Mouse (Mus musculus) layer of hippocampus, postnatal 25 days (tissue): ENCODE results near the gene Irgc1. TPM values are rescaled to one million over a fixed set of nuclear protein-coding genes. Genes with fewer than 3 reads are reported as not detected.

ENCODE experiments used
- DNase-seq, 2 experiments: peaks; one replicate each; pipeline ENCODE4 v3.0.0; 2022; ENCODE audit warnings: mixed read lengths in 2 of 2, low spot score in 1 of 2; ENCODE audit errors: extremely low spot score in 1 of 2
- total RNA-seq, 2 experiments: library from RNA; stranded (reverse); gene quantifications; 2 replicates each; pipeline ENCODE4 v1.2.3; 2021

The Irgc1 gene
- total RNA-seq, 2 experiments from 2014 or later, result not detected

DNA sequence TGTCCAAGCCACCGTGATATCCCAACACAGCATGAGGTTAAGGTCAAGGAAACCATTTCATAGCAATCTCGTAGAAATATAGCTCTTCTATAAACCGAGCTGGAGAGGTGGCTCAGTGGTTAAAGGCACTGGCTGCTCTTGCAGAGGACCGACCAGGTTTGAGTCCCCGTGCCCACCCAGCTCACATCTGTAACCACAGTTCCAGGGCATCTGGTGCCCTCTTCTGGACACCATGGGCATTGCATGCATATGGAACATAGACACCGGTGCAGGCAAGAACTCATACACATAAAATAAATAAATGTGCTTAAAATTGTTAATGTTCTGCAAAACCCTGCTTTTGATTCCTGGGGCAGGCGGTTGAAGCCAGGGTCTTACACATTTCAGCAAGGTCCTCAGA, 20.8 kb upstream of the Irgc1 start:
- no peak for DNase-seq

DNA sequence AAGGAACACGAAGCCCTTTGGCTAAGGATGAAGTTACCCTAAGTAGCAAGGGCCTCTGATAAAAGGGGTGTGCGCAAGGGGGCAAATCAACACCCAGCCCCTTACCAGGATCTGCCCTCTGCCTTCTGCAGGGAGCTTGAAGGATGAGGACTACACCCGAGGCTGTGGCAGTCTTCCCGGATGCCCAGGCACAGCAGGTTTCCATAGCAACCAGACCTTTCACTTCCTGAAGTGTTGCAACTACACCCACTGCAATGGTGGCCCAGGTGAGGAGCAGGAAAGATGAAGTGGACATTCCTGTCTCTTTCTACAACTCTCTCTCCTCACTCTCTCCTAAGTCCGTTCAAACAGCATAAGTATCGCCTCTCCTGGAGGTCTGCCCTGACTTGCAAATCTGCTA, 20.3 kb upstream of the Irgc1 start:
- DNase-seq, result no peak

DNA sequence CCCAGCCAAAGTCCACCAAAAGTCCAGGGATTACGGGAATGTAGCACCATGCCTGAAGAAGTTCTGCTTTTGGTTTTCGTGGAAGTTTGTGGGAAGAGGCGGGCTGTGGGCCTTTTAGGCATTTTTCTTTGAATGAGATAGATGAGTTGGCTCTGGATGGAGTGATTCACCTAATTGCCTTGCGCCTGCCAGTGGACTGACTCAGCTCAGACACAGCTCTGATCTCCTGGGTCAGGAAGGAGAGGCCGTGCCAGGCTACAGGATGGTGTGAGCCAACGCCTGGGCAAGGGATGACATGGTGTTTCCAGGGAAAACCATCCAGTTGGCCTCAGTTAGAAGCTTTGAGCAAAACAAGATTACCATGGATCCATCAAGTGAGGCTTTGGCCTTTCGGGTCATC, 18.3 kb upstream of the Irgc1 start:
- DNase-seq, result no peak

DNA sequence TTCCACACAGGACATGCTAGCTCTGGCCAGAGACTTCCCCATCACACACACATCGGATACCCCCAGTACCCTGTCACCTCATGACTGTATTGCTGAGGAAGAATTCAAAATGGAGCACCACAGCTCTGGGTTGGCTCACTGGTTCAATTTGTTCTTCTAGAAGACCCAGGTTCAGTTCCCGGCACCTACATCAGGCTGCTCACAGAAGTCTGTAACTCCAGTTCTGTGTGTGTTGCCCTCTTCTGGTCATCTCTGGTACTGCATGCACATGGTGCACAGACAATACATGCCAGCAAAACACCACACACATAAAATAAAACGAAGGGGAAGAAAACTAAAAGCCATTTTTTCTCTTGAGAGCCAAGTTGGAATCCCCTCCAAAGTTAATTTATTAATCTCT, 17.0 kb upstream of the Irgc1 start:
- DNase-seq, result no peak

DNA sequence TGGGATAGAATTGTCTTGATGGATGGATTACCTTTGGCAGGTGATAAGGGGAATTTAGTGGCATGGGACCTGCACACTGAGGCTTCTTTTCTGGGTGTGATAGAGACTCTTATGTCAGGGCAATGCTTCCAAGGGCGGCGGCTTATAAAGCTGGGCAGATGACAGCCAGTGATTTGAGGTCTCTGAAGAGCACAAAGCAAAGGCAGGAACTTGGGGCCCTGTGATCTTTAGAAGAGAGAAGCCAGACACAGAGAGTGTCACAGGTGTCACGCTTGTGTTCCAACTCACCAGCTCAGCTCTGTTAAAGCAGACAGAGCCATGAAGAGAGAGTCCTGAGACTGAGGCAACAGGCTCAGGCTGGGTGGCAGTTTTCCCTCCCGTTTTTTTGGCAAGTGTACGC, 15.8 kb upstream of the Irgc1 start:
- DNase-seq, result no peak

DNA sequence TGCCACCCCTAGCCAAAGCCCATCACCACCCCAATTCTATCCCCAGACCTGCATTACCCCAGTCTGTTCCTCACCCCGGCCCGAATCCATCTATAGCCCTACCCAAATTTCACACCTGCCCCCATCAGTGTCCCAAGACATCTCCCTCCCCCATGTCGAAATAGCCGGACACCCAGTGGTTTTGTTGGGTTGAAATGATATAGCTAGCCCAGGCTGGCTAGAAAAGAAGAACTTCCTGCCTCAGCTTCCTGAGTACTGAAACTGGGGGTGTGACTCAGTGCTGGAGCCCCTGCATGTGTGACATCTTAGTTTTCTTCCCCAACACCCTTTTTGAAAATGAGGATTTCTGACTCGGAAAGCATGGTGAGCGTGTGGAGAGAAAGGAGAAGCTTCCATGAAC, 14.7 kb upstream of the Irgc1 start:
- DNase-seq, result no peak

DNA sequence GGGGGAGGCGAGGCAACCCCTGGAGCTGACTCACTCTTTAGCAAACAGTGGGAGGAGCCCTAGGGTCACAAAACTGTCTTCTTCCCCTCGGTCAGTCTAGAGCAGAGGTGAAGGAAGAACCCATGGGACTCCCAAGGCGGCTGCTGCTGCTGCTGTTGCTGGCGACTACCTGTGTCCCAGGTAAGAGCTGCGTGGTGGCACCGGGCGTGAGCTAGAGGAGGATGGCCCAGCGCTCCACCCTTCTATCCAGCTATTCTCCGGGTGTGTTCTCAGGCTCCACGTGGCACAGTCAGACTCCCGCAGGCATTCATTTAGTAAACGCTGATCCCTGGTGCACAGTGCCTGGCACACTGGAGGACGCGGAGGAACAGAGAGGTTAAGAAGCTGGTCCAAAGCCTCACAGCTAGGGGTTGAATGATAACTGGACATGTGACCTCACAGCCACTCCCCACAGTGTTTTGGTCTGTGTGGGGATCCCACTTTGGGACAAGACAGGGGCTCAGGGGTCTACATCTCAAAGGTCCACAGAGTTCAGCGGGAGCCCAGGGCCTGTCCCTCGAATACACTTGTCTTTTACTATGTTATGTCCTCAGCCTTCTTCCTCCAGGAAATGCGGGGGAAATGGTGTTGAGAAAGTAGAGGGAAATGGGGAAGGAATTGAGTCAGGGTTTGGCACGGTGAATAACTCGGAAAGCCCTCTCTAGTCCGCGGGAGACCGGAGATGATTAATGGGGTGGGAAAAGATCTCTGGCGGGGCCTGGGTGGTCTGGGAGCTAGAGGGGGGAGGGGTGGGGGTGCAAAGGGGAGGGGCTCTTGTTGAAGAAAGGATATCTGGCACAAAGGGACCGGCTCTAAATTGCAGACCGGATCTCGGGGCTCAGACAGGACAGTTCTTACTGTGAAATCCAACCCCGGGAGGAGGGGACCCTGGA, 10.6 kb upstream of the Irgc1 start, which contains the start of gene Plaur:
Gene Plaur (plus strand): TSS at position 97 of the 932 bp plus-strand sequence.
- no peak for DNase-seq

DNA sequence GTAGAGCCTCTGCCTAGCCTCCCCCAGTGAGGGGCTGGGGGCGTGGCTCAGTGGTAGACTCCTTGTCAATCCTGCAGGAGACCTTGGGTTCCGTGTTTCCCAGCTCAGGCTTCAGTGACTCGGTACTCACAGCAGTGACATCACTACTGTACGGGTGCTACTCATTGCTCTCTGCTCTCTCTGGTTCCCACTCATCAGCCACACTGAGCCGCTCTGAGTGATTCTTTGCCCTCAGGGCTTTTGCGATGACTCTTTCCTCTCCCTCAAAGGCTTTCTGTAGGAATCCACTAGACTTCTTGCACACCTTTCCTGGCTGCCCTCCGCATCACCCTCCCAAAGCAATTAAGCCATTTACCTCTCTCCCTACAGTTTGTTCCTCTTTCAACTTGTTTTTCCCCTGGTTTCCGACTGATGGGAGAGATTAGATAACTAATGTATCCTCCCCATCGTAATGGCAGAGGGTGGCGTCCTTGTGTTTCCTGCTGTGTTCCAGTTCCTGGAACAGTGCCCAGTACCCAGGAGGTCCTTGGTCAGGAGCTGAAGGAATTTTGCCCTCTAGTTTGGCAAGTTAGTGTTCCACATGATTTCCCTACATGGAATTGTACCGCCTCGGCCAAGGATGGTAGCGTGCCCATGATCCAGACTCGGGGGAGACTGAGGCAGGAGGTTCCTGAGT, 9.4 kb upstream of the Irgc1 start:
- no peak for DNase-seq

DNA sequence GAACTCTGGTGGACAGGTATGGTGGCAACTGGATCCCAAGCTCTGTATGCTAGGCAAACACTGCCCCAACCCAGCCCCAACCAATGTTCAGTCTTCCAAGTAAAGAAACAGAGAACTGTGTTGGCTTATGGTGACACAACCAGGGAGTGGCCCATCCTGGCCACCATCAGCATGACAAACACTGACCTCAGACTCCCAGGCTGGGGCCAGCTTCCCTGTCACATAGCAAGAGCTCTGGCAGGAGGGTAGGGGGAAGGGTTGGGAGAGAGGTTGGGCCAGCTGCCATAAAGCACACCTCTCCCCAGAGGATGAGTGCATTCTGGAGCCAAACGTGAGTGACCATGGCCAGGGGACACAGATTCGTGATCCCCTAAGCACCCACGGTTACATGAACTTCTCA, 7.7 kb upstream of the Irgc1 start:
- DNase-seq, result no peak

DNA sequence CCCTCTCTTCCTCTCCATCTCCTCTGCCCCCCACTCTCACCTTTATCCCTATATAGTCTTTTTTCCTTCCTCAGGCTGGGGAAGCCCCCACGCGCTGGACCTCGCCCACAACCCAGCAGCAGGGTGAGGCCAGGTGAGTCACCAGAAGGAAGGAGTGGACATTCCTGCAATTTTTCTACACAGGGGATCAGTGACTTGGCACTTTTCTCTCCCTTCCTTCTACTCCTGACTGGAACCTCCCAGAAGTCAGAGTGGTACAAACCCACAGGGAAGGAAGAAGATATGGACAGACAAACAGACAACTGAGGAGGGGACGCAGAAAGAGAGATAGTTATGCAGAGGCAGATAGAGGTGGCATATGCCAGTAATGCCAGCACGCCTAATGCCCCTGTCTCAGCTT, 7.3 kb upstream of the Irgc1 start:
- DNase-seq, result no peak

DNA sequence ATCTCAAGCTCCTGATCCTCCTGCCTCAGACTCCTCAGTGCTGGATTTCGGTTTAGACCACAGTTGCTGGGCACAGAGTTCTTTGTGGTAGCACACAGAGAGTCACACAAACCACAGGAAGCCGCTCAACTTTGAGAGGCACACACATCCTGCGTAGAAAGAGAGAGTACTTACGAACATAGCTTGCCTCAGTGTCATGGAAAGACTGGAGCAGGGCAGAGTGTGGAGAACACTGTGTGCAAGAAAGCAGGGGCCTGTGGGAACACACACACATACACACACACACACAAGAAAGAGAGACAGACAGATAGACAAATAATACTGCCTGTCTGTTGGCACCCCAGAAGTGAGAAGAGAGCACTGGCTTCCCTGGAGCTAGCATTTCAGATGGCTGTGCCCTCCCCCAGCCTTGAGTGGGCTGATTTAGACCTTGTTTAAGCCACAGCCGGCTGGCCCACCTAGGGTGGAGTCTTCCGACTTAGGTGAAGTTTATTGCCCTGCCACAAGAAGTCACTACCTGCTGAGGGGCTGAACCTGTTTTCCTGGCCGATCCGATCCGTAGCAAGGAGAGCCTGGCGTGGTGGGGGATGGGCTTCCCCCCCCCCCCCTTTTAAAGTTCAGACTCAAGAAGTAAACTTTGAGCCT, 5.8 kb upstream of the Irgc1 start:
- no peak for DNase-seq

DNA sequence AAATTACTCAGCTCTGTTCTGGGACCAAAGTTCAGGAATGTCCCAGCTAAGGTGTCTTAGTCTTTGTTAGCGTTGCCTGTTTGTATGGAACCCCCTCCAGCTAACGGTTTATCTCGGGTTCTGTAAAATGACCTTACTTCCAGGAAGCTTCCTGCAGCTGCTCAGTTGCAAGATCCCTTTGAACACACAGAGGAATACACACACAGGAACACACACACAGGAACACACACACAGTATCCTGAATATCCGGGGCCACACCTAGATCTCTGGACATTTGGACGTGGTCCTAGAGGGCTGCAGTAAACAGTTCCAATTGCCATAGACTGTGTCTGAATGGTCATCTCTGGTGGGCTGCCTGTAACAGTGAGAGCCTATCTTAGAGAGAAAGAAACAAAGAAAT, 3.6 kb upstream of the Irgc1 start:
- DNase-seq, result no peak

DNA sequence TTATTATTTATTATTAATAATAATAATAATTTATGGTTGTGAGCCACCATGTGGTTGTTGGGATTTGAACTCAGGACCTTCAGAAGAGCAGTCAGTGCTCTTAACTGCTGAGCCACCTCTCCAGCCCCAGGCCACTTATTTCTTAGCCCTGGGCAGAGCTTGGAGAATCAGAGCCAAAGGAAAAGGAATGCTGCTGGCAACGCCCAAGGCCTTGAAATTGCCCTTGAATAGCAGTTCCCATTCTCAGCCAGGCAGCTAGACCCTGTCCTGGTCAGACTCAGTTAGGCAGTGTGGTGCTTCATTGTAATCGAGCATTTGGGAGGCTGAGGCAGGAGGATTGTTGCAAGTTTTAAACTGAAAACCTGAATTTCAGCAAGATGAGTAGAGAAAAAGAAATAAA, 2.1 kb upstream of the Irgc1 start:
- DNase-seq, result no peak

DNA sequence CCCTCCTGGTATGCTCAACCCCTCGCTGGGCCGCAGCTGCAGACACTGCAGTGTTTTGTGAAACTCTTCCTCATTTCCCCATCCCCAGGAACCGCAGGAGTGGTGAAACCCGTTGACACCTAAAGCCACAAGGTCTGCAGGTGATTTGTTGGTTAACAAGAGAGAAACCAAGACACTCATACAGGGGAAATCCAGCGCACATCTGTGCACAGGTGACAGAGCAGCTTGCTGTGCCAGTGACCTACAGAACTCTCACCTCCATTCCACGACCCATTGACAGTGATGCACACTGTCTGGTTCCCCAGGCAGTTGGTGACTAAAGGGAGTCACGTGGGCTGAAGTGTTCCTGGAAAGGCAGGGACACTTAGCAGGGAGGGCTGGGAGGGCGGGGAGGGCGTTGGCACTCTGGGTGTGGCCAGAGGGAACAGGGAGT, 1.5 kb downstream of the Irgc1 start:
- no peak for DNase-seq

DNA sequence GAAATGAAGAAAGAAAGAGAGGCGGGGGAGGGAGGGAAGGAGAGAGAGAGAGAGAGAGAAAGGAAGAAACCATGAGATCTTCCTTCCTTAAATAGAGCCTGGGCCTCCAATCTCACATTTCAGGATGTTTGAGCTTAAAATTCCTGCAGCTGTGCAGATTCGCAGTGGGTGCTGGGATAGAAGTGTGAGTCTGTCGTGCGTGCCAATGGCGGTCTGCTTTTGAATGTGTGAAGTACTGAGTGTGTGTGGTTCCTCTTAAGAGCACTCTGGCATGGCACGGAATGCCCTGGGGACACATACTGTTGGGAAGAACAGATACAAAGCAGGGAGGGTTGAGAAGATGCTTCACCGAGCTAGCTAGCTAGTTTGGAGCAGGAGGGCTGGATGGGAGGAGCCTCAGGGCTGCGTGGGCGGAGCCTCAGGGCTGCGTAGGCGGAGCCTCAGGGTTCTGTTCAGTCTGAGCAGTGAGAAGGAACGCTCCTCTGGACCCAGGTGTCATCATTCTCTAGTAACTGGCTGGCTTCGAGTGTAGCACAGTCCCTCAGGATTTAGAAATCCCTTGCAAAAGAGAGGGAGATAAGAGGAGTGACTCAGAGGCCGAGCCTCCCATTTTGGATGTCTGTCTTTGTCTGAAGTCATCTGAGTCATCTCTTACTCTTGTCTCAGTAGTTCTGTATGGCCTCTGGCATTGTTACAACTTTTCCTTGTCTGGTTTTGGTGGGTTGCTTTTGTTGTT, 3.1 kb downstream of the Irgc1 start:
- DNase-seq, result no peak

DNA sequence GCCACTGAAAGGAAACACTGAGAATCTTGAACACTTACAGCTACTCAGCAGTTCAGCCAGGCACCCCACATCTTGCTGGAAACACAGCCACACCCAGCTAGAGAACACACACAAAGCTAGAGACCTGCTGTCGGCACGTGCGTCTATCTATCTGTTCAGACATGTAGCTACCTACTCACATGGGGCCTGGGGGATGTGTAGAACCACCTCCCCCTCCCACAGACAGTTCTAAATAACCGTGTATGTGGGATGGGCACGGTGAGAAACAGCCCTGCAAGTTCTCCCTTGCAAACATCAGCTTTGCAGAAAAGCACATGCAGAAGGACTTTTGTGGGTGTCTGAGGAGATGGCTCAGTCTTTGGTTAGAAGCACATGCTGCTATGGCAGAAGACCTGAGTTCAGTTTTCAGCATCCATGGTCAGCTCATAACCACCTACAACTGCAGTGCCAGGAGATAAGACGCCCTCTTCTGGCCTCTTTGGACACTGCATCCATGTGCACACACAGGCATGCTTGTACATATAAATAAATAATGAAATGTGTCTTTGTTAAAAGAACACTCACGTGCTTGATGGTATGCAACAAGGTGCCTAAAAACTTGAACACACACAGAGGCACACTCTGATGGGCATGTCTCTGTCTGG, 5.3 kb downstream of the Irgc1 start:
- no peak for DNase-seq

DNA sequence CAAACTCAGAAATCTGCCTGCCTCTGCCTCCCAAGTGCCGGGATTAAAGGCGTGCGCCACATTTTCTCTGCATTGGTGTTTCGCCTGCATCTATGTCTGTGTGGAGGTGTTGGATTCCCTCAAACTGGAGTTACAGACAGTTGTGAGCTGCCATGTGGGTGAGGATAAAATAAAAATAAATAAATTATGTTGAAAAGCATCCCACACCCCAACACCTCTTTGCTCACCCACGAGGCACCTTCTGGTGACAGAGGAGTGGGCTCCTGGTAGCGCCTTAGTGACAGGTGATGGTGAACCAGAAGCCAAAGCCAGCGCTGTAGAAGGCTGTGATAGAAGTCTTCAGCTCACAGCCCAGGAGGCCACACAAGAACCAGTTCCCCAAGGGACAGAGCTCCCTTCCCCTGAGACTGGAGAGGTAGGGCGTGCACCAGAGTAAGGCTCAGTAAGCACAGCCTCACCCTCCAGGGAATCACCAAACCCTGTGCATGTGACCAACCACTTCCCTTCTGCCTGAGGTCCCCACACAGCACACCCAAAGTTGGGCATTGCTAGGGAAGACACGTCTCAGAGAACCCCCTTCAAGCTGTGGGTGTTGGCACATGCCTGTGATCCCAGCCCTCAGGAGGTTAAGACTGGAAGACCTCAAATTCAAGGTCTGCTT, 6.7 kb downstream of the Irgc1 start:
- DNase-seq, result no peak

DNA sequence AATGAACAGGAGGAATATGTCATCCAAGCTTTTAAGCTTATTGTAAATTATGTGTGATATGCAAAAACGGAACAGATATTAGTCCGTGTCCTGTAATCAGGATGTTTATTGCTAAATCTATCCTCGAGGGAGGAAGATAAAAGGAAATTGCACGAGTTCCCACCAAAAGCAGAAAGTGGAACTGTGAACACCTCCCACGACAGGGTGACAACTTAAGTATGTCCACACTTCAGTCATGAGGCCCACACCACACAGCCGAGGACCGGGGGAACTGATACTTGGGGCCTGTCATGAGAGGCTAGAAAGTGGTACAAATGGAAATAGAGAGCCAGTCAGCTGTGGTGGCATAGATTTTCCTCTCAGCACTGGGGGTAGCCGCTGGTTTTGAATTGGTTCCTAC, 9.8 kb downstream of the Irgc1 start:
- DNase-seq, result no peak

DNA sequence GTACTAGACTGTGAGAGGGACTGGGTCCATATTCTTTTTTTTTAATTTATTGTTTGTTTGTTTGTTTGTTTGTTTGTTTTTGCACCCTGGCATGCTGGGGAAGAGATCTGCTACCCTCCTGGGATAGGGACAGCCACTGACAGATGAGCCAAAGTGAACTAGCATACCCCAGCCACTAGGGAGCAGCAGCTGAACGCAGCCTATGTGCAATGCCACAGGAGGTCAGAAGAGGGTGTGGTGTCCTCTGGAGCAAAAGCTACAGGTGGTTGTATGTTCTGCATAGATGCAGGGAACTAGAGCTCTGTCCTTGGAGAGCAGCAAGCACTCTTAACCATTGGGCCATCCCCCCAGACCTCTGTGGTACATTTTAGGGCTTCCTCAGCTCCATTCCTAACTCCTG, 10.3 kb downstream of the Irgc1 start:
- DNase-seq, result peak in 1 of 2 experiments; percentile 33

DNA sequence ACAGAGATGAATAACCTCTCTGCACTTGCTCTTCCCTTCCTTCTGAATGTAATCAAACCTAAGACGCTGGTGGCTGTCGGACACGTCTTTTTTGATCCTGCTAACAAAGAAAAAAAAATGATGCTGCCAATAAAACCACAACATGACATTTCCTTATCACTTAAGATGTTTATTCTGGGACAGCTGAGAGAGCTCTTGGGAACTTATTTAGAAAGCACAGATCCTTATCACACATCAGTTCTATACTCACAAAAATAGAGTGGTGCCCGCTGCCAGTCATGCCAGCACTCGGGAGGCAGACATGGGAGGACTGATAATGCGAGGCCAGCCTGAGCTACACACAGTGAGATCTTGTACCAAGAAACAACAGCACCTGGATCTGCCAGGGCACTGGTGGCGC, 12.2 kb downstream of the Irgc1 start:
- DNase-seq, result no peak
